Mouse (Mus musculus) ES-E14 (cell line): ENCODE data around the gene Hist1h4j.

Experiments used
- CHD2 ChIP-seq: IDR thresholded peaks from 2 replicates; pipeline ENCODE4 v1.6.1; 2014; ENCODE audit warnings: mild to moderate bottlenecking, low read depth, low read length, inconsistent platforms
- ZC3H11A ChIP-seq: IDR thresholded peaks from 2 replicates; pipeline ENCODE4 v1.6.1; 2012; ENCODE audit warnings: low read depth, mild to moderate bottlenecking, inconsistent platforms, low read length, borderline replicate concordance
- ZNF384 ChIP-seq: IDR thresholded peaks from 2 replicates; pipeline ENCODE4 v1.6.1; 2012; ENCODE audit warnings: low read depth, low read length, inconsistent platforms

- no peak for TF ChIP-seq ZC3H11A
- no peak for TF ChIP-seq CHD2
- no peak for TF ChIP-seq ZNF384
Observed at GRCm38 (mm10) chr13:21706669-21707068, 28.2 kb upstream of the Hist1h4j start.
